Mouse (Mus musculus): ENCODE data around the gene Enkd1.
A peak's percentile ranks its signal among the peaks of the same experiment; 100 is the strongest.

Enkd1 gene

DNA sequence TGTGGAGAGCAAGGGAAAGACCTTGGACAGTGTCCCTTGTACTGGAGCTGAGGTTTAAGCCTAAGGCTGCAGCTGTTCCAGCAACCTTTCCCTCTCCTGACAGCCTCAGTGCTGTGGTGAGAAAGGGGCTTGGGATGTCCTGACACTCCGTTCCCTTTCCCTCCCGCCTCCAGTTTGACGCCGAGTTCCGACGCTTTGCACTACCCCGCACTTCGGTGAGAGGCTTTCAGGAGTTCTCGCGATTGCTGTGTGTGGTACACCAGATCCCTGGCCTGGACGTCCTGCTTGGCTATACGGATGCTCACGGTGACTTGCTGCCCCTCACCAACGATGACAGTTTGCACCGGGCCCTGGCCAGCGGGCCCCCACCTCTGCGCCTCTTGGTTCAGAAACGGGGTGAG lies 6.0 kb downstream of the Enkd1 start:
- DNase-seq (ENCODE audit: low spot score in 2 of 2) = no peak

DNA sequence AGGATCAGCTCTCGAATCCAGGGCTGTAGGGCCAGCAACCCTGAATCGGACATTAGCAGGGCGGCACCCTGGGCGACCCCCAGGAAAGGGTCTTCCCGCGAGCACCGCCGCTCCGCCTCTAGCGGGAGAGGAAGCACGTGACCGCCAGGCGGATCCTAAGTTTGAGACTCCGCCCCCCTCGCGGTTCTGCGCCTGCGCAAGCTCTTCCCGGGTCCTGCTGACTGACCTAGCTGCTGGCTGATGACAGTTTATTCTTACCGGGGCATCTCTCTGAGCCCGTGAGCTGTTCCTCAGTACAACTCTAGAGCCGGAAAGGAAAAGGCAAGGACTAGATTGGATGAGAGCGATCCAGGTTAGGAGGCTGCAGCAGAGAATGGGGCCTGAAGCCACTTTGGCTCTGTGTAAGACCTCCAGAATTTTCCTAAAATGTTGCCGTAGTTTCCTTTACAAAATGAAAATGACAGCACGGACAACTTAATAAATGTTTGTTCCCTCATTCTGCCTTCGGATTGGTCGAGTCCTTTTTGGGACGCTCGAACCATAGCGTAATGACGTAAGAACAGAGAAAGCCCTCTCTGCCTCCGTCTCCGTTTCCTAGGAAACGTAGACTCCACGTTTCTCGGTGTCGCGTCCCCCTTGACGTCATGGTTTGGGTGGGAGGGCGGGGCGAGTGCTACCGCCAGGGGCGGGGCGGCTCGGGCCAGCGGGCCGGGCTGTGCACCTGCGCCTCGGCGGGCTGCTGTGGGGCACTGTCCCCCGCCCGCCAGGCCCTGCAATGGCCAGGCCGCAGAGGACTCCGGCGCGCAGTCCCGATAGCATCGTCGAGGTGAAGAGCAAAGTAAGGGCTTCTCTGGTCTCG lies 6.8 kb downstream of the Enkd1 start, which contains the start of the genes Acd and Pard6a:
Acd (minus strand) TSS at position 137 of the 859 bp plus-strand sequence.
Pard6a (plus strand) TSS at position 183 of the 859 bp plus-strand sequence.
- peak; percentile 92 to 94 for DNase-seq (ENCODE audit: low spot score in 2 of 2)

GRCm38 (mm10) chr8:105700566-105700965 lies 7.4 kb downstream of the Enkd1 start:
- peak; percentile 63 to 74 for DNase-seq (ENCODE audit: low spot score in 2 of 2)

DNA sequence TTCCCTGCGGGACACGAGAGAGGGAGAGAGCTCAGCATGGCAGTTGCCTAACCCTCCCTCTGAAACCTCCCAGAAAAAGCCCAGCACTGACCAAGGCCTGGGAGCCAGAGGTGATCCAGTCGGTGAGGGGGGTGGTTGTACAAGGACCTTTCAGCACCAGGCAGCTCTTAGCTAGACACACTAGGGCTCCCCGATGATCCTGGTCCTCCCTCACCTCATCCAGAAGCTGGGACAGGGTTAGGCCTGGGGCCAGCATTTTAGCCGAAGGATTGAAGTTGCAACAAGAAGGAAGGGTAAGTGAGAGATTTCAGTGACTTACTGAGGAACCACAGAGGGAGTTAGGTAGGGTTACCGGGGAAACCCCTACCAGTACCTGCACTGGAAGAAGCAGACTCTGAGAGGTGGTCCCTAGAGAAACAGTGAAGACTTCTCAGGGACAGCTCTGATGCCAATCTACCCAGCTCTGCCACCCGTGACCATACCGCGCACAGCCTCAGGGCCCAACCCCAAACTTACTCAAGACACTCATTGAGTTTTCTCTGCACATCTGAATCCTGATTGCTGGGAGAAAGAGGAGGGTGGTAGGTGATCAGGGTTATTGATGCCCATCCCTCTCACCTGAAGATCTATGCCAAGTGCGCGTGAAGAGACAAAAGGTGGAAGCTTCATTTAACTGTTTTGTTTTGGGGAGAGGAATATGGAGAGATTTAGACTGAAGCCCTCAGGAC lies 8.4 kb downstream of the Enkd1 start:
- no peak for DNase-seq (ENCODE audit: low spot score in 2 of 2)

DNA sequence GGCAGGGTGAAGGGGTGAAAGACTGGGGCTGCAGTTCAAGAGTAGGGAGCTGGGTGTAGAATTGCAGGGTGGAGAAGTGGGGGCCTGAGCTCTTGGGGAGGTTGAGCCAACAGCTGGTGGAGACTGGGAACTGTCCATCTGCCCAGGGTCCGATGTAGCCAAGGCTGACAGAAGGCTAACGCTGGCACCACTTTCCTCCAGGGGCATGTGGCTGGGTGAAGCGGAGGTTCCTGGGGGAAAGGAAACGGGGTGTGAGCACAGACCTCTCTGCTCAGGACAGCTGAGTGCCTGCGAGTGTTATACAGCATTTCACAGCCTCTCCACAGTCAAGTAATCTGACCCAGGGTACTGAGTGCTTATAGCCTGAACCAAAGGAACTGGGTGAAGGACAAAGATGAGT lies 9.3 kb downstream of the Enkd1 start:
- no peak for DNase-seq (ENCODE audit: low spot score in 2 of 2)

- no peak for DNase-seq (ENCODE audit: low spot score in 2 of 2)
These were observed 10.7 kb downstream of the Enkd1 start for GRCm38 (mm10) chr8:105697196-105697780.

DNA sequence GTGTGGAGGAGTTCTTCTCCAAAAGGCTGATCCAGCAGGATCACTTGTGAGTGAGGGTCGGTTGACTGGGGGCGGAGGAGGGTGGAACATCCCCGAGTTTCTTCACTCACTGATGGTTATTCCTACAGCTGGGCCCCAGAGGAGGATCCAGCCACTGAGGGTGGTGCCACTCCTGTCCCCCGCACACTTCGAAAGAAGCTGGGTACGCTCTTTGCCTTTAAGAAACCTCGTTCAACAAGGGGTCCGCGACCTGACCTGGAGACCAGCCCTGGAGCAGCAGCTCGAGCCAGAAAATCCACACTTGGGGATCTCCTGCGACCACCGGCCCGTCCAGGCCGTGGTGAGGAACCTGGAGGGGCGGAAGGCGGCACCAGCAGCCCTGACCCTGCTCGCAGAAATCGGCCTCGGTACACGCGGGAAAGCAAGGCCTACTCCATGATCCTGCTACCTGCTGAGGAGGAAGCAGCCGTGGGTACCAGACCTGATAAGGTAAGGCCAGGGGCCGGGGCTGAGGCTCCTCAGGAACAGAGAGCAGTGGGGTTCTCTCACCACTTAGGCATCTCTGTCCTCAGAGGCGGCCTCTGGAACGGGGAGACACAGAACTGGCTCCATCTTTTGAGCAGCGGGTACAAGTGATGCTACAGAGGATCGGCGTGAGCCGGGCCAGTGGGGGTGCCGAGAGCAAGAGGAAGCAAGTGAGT lies 12.8 kb downstream of the Enkd1 start:
- no peak for DNase-seq (ENCODE audit: low spot score in 2 of 2)

GRCm38 (mm10) chr8:105694051-105694799 lies 13.8 kb downstream of the Enkd1 start:
- DNase-seq (ENCODE audit: low spot score in 2 of 2) = no peak

GRCm38 (mm10) chr8:105693648-105694047 lies 14.4 kb downstream of the Enkd1 start:
- peak; percentile 60 to 61 for DNase-seq (ENCODE audit: low spot score in 2 of 2)

DNA sequence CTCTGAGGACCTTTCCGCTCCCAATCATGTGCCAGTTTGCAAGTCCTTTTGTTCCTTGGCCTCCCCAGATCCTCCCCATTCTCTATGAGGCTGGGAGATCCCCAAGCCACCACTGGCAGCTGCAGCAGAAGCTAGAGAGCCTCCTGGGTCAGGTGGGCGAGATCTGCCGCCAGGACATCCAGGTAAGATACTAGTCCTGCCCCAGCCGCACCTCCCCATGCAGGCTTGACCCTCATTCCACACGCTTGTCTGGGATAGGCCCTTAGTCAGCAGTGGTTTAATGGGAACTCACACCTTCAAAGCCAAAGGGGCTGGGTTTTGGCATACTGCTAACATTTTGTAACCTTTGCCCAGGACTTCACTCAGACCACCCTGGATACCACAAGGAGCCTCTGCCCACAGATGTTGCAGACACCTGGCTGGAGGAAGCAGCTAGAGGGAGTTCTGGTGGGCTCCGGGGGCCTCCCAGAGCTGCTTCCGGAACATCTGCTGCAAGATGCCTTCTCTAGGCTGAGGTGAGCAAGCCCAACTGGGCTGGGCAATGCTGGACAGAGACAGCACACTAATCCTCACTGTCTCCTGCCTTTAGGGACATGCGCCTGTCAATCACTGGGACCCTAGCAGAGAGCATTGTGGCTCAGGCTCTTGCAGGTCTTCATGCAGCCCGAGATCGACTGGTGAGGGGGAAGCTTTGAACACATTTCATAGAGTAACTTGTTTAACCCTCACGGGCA lies 15.4 kb downstream of the Enkd1 start:
- DNase-seq (ENCODE audit: low spot score in 2 of 2) = no peak

GRCm38 (mm10) chr8:105690978-105691377 lies 17.0 kb downstream of the Enkd1 start:
- DNase-seq (ENCODE audit: low spot score in 2 of 2) = no peak

- DNase-seq (ENCODE audit: low spot score in 2 of 2) = no peak
These were observed 18.0 kb downstream of the Enkd1 start for GRCm38 (mm10) chr8:105689983-105690360.

DNA sequence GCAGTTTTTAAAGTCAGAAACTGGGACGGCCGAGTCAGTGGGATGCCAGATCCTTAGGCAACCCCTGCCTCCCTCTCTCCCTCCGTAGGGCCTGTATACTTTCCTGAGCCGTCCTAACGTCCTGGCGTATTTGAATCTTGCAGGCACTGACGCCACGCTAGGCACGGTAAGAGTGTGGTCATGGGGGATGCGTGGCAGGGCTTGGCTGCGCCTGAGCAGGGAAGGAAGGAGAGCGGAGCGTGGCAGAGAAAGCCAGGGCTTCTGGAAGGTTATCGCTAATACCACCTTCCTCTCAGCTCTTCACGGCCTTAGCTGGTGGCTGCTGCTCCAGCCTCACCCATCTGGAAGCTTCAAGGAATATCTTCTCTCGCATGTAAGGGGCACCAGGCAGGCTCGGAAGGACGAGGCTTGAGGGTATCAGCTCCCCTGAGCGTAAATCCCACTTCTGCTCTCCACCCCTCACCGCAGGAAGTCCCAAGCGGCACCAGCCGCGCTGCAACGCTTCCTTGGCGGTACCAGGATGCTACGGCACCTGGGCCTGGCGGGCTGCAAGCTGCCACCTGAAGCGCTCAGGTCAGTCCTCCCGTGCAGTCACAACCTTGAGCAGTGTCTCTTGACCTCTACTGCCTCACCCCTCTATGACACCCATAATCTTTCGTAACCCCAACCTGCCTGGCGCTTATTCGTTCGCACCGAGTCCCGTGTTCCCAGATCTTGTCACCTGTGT lies 18.6 kb downstream of the Enkd1 start:
- no peak for DNase-seq (ENCODE audit: low spot score in 2 of 2)

- no peak for DNase-seq (ENCODE audit: low spot score in 2 of 2)
These were observed 19.7 kb downstream of the Enkd1 start for GRCm38 (mm10) chr8:105688242-105688752.

GRCm38 (mm10) chr8:105687512-105687911 lies 20.5 kb downstream of the Enkd1 start:
- no peak for DNase-seq (ENCODE audit: low spot score in 2 of 2)

GRCm38 (mm10) chr8:105686551-105686950 lies 21.5 kb downstream of the Enkd1 start:
- DNase-seq (ENCODE audit: low spot score in 2 of 2) = no peak

GRCm38 (mm10) chr8:105685796-105686308 lies 22.2 kb downstream of the Enkd1 start, which contains the start of gene Carmil2:
Carmil2 (plus strand) TSS chr8:105686274.
- DNase-seq (ENCODE audit: low spot score in 2 of 2) = no peak

- no peak for DNase-seq (ENCODE audit: low spot score in 2 of 2)
These were observed 22.7 kb downstream of the Enkd1 start for GRCm38 (mm10) chr8:105685325-105685724.

DNA sequence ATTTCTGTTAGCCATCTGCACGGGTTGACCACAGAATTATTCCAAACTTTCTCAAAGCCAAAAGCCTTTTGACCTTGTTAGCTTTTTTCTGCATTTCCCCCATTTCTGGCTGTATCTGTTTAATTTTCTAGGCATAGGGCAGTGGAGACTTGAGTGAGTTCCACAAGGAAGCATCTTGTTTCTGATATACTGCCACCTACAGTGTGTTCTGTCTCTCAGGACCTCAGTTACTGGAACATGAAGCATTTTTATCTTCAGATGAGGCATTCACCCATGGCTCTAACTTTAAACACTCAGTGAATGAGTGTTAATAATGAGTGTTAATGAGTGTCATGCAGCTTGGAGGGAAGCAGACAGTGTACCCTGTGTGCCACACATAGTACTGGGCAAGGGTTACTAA lies 30.1 kb downstream of the Enkd1 start:
- DNase-seq (ENCODE audit: low spot score in 2 of 2) = no peak
